Mouse (Mus musculus) MN1 (cell line): ENCODE results near the gene Cmtr1.
"Not testable (repeated sequence)": the region's sequence is repeated elsewhere in the genome, so short reads cannot be mapped to it uniquely, and the experiment has no call there.

Source experiments
- DNase-seq: peaks from one replicate; pipeline ENCODE4 v3.0.0-alpha.2; 2016; ENCODE audit warnings: low spot score

The Cmtr1 gene

DNA sequence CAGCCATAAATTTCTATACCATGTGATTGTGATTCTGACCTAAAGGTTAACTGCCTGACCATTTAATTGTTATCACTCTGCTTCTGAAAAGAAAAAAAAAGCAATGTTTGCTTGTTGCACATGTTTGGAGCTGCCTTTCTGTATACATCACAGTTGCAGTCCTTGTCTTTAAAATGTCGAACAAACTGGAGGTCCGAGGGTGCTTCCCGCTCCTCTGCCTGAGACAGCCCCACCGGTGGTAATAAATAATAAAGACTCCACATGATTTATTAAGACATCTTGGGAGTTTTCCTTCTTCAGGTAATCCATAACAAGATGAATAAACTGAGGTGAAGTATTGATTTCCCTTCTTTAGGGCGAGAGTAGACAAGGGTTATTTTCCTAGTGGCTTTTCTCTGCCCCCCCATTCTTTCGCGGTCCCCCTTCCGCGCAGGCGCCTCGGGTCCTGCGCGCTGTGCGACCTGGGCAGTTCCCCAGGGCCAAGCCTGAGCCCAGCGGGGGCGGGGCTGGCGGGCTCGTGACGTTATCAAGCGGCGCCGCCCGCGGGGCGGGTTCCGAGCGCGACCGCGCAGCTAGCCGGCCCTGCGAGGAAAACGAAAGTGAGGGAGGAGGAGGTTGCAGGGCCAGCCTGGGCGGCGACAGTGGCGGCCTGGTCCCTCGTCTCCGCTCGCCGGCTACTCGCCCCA, at the start of gene Cmtr1:
TSS of gene Cmtr1 (plus strand) at position 520 of the 686 bp plus-strand sequence.
- peak; percentile 98 for DNase-seq

DNA sequence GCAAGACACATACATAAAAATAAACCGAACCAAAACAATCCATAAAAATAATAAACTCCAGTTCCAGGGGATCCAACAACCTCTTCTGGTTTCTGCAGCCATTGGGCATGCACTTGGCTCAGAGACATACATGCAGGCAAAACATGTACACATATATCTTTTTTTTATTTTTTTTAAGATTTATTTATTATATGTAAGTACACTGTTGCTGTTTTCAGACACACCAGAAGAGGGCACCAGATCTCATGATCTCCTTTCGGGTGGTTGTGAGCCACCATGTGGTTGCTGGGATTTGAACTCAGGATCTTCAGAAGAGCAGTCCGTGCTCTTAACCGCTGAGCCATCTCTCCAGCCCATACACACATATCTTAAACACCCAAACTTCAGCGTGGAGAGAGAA, 46.9 kb upstream of the Cmtr1 start:
- not testable (repeated sequence) for DNase-seq

DNA sequence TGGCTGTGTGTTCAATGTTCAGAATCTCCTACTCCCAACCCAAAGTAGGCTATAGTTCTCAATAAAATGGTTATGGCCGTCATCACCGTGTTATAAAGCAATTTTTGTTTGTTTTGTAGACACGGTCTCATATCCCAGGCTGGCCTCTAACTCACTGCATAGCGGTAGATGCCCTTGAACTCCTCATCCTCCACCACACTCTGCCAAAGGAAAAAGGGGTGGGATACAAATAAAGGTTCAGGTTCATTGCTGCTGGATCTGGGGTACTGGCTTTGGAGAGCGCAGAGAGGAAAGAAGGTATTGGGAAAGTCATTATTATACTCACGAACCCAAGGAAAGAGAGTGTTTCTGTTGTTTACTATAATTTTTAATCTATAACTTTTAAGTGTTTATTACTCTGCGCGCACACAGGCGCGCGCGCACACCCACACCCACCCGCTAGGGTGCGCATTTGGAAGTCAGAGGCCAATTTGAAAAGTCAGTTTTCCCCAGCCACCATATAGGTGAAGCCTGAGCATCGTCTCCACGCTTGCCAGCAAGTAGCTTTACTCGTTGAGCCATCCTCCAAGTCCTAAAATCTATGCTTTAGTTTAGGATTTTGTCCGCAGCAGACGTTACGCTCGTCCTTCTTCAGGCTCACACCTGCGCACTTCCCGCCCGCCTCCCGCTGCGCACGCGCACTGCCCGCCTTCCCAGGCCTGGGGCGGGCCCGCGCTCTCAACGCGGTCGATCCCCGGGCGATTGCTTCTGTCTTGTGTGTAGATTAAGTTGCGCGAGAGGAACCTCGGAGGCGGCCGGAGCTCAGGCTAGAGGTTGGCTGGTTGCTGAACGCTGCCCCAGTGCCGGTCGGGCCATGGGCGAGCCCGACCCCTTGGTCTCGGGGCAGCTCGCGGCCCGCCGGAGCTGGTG, 46.0 kb upstream of the Cmtr1 start, which contains the start of the genes Rnf8 and Gm28043:
TSS of gene Rnf8 (plus strand) at position 676 of the 909 bp plus-strand sequence.
TSS of gene Gm28043 (plus strand) at position 762 of the 909 bp plus-strand sequence.
- DNase-seq: peak; percentile 98

DNA sequence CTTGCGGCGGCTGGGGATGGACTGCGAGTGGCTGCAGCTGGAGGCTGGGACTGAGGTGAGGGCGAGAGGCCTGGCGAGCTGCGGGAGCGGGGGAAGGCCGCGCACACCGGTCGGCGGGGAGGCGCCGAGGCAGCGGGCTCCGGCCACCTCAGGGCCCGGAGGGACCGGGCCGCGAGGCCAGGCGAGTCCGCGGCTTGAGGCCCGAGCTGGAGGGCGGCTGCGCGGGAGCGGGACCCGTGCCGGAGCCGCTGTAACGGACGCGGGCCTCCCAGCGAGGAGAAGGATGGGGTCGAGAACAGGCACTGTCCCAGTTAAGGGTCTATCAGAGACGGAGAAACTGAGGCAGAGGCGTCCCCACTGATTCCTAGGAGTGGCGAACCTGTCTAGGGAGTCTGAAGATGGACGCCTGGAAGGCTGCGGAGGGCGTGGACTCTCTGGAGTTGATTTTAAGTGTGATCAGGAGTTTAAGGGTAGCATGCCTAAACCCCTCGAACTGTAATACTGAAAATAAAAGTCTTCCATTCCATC, 45.3 kb upstream of the Cmtr1 start:
- peak; percentile 32 for DNase-seq

DNA sequence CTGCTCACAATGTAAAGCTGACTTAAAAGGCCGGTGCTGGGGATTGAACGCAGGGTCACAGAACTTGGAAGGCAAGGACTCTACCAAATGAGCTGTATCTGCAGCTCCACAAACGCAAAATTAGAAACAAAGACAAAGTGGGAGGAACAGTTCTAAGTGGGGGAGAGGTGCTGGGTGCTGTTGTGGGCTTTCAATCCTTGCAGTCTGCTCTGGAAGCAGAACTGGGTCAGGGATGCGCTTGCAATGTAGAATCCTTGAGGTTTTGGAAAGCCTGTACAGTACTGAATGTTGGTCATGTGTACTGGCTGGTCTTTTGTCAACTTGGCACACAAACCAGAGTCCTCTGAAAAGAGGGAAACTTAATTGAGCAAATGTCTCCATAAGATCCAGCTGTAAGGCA, 44.8 kb upstream of the Cmtr1 start:
- DNase-seq: no peak

DNA sequence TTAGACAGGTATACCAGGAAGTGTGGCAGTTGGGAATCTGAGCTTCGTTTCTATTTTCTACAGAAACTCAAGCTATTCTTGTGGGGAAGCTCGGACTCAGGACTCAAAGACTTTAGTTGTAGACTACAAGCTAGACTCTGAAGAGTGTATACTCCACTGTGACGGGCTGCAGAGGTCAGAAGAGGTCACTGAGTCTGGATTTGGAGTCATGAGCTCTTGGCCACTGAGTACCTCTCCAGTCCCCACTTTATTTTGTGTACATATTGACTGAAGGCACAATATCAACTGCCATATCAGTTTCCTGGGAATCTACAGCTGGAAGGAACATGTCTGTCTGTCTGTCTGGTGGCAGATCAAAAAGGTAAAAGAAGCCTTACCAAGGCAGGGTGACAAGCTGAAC, 41.2 kb upstream of the Cmtr1 start:
- no peak for DNase-seq

DNA sequence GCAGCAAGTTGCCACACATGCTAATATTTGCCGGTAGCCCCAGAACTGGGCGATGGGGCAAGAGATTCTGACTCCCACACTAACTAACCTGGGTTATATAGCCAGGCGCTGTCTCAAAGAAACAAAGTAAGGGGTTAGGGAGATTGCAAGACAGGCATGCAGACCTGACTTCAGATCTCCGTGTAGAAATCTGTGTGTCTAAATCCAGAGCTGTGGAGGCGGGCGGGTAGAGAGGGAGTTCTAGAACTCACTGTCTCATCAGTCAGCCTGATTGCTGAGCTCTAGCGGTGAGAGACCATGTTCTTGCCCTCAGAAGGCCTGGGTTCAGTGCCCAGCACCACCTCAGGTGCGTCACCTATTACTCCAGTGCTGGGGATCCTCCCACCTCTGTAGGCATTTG, 36.9 kb upstream of the Cmtr1 start:
- no peak for DNase-seq

DNA sequence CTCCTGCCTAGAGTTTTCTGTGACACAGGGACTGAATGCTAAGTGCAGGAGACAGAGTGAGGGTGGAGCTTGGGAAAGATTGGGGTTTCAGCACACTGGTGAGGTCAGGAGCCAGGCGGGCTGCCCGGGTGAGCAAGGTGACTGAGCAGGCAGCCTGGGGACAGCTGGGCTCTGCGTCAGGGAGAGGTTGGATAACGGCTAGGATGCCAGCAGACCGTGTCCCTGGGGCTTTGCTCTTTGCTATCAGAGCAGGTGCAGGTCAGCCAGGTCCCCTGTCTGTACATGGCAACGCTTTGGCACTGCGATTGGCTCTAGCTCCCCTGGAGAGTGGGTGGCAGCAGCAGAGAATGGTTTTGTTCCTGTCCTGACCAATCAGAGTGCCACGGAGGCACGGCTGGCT, 33.1 kb upstream of the Cmtr1 start:
- no peak for DNase-seq

DNA sequence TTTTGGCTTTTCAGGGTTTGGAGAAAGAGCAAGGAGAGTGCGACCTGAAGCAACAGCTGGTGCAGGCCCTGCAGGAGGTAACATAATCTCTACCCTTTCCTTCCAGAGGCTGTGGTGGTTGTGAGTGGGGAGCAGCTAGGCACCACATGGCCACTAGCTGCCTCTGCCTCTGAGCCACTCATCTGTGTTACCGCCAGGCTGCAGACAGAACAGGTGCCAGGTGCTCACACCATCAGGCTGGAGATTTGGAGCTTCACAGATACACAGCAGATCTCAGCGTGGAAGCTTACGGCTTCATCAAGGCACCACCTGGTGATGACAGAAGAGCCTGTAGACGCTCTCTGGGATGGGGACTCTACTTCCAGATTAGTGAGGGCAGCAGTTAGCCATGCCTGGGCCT, 31.4 kb upstream of the Cmtr1 start:
- DNase-seq: no peak

DNA sequence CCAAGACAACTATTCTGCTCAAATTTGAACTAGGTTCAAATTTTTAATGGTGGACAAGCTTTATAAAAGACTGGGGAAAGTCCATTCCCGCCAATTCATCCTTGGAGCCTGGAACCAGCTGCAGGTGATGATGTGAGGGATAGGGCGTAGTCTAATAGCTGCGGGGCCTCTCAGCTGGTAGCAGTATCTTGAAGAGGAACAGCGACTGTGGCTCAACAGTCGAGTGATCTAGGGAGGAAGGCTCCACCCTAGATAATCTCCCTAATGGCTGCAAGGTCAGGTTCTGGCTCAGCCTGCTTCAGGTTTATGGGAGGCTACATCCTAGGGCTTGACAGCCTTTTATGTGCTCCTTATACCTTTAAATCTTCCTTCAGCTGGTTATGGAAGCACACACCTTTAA, 30.8 kb upstream of the Cmtr1 start:
- DNase-seq: no peak

DNA sequence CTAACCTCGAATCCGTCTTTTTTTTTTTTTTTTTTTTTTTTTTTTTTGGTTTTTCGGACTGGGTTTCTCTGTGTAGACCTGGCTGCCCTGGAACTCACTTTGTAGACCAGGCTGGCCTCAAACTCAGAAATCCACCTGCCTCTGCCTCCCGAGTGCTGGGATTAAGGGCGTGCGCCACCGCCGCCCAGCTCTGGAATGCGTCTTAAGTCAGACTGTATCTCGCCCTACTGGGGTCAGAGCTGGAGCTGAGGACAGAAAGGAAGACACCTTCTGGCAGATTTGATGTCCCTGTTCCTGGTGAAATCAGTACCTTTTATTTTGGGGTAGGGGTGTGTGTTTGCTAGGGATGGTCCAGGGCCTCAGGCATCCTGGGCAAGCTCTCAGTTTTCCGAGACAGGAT, 28.1 kb upstream of the Cmtr1 start:
- DNase-seq: no peak

DNA sequence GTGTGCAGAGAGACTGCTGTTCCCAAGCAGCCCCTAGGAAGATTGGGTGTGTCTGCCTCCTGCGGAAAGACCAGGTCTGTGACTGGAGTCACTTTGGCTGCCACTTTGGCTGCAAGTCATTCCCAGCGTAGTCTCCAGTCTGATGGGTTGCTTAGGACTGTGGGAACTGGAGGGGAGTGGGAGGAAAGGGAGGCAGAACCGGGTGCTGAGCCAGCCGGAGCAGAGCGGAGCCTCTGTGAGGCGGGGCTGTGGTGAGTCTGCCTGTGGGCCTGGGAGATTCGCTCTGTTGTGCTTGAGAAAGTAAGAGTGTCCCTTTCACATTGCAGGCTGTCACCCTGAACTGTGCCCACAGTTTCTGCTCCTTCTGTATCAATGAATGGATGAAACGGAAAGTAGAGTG, 24.9 kb upstream of the Cmtr1 start:
- no peak for DNase-seq

DNA sequence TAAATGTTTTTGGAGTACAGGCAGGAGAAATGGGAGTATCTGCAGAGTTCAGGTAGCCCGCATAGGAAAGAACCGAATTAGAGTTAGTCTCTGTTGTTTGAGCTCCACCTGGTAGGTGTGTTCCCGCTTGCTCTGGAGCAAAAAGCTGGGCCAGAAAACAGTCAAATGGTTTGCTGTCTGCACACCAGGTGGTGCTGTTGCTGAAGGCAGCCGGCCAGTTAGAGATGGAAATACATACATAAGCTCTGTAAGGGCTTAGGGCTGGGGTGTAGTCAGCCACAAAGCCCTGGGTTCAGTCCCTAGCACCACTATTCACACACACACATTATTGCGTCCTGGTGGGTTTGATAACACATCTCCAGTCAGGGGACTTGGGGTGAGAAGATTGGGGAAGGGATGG, 24.3 kb upstream of the Cmtr1 start:
- DNase-seq: peak; percentile 75

DNA sequence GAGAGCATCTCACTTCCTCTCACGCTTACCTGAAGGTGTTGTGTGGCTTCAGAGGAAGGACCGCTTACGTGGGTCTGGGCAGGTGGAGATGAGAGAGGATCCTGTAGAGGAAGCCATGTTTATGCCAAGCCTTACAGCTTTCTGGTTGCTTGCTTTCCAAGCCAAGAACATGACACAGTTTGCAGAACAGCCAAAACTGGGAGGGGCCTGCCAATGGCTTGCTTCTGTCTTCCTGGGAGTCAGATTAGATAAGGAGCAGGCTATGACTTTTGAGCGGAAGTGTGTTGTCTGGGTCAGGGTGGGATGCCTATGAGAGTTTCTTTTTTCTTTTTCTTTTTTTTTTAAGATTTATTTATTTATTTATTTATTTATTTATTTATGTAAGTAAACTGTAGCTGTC, 23.0 kb upstream of the Cmtr1 start:
- peak; percentile 31 for DNase-seq

DNA sequence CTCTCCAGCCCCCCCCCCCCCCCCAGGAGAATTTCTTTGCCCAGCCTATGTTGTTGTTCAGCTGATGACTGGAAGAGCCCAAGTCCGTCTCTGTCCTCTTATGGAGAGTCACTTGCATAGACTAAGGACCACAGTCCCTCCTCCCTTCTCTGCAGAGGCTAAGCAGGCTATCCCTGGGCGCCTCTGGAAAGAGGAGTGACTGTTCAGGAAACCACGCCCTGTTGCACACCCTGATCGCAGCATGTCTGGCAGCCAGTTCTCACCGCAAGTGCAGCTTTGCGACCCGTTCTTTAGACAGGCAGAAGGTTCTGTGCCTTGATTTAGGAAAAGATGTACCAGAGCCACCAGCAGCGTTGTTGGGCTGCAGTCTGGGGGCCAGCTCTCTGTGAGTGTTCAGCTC, 22.5 kb upstream of the Cmtr1 start:
- DNase-seq: peak; percentile 75

DNA sequence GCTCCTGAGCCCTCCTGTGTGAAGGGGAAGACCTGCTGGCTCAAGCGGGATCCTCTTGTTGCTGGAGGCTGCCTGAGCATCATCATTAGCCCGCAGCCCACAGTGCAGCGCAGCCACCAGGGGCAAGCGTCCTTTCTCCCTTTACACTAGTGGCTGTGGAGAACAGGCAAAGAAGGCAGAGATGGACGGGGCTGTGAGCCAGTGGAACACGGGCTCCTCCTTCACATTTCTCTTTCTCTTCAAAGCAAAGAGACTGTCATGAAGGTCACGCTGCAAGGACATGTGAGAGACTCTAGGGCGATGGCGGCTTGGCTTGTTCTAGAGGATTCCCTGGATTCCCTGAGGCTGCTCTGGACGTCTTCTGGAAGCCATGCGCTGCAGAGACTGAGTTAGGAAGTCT, 19.4 kb upstream of the Cmtr1 start:
- DNase-seq: no peak

DNA sequence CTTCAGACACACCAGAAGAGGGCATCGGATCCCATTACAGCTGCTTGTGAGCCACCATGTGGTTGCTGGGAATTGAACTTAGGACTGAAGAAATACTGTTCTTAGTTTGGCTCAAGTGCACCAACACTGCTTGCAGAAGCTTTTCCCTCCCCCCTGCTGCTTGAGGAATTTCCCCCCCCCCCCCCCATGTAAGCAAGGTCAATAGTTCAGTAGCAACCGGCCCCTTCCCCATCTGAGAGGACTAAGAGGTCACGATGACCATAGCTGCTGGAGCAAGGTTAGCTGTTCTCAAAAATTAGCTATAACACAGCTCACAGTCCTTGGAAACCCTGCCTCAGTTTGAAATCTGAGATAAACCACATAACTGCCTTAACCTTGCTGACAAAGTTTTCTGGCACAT, 18.2 kb upstream of the Cmtr1 start:
- DNase-seq: no peak

DNA sequence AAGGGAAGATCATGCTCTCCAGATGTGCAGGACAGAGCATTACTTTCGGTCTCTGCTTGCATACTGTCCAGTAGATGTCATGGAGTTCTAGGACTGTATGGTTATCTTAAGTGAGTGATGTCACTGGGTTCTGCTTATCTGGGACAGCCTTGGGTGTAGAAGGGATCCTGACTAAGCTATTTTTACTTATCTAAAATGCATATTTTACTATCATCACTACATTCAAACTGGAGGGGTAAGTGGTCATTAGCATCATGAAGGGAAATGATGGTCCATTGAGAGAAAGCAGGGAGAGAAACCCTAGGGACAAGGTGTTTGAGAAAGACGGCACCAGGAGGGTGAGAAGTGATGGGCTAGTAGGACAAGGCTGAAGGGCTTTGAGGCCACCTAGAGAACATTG, 2.1 kb upstream of the Cmtr1 start:
- no peak for DNase-seq

DNA sequence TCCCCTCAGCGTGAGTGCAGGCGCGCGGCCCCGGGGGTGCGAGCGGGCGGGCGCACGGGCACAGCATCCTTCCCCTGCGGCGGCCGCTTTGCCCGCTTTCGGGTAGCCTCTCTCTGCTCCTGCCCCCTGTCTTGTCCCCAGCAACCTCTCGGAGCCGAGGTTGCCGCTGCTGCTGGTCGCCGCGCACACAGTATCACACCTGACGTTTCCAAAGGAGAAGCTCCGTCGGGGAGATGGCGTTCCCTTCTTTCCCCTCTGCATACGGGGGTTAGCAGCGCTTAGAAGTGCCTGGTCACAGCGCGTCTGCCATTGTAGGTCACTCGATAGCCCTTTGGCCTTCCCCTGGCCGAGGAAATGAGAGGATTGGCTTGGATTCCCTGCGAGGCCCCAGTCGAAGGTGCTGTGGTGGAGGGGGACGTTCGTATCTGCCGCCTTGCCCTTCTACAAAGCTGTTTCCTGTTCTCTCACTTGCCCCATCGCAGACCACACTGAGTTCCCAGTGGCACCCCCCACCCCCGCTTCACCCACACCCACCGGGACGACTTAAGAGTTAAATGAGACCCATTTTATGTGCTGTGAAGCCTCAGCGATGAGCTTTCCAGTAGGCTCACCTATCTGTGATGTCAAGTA, 482 bp downstream of the Cmtr1 start:
- peak; percentile 62 for DNase-seq

DNA sequence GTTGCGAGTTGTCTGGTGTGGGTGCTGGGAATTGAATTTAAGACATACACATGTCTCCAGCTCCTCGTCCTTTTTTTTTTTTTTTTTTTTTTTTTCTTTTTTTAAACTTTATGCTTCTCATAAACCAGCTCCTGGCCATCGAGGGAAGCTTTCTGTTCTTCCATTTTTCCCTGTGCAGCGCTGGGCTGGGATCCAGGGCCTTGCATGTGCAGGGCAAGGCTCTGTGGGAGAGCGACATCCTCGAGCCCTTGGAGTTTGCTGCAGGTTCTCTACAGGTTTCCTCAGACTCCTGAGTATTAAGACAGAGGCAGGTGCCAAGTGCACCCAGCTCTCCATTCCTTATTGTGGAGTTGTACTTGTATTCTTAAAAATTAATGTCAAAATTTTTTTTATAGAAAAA, 1.8 kb downstream of the Cmtr1 start:
- DNase-seq: no peak

DNA sequence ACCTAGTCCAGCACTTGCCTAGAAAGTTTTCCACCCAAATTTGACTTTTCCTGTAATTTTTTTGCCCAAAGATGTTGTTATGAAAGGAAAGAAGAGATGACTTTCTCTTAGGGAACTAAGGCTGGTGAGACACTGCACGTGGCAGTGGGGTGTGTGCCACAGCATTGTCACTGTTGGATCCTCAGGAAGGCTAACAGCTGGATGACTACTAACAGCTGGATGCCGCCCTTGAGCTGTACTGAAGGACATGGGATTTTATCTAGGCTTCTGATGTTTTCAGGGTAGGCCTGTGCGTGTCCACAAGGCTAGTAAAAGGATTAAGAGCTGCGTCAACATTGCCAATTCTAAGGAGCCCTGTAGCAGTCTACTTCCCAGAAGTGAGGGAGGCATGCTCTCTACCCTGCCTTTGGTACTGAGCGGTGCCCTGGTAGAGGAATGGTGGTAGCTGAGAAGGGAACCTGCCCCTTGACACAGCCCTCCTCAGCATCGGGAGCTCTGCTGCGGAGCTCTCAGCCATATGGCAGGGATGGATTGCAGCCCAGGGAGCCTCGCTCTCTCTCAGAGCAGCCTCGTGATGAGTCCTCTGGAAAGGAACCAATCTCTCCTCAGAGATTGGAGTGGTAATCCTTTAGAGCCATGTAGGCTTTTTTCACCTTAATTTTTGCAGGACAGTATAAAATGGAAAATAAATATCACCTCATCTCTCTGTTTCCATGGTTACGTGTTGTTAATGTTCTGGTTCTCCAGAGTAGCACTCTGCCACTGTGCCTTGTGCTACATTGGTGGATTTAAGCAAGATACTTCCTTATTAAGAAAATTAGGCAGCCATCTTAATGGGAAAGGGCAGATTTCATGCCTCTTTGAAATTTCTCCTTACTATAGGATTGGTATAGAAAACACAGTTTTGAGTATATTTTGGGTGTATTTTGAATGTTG, 7.9 kb downstream of the Cmtr1 start:
- DNase-seq: peak; percentile 57
